Mouse (Mus musculus): ENCODE data around the gene Nr3c2.

The Nr3c2 gene

GRCm38 (mm10) chr8:76971761-76972404 is 72.6 kb downstream of the Nr3c2 start:
- no peak for DNase-seq (ENCODE audit: low spot score)

- peak; percentile 61 for DNase-seq (ENCODE audit: low spot score)
Measured at GRCm38 (mm10) chr8:76972947-76973552, 73.8 kb downstream of the Nr3c2 start.

- DNase-seq (ENCODE audit: low spot score): no peak
Measured at GRCm38 (mm10) chr8:76977907-76978306, 78.7 kb downstream of the Nr3c2 start.

GRCm38 (mm10) chr8:76984082-76984481 is 84.8 kb downstream of the Nr3c2 start:
- no peak for DNase-seq (ENCODE audit: low spot score)

- DNase-seq (ENCODE audit: low spot score): no peak
Measured at GRCm38 (mm10) chr8:76984851-76985250, 85.6 kb downstream of the Nr3c2 start.

GRCm38 (mm10) chr8:76987876-76988275 is 88.6 kb downstream of the Nr3c2 start:
- no peak for DNase-seq (ENCODE audit: low spot score)

GRCm38 (mm10) chr8:76998276-76998675 is 99.0 kb downstream of the Nr3c2 start:
- no peak for DNase-seq (ENCODE audit: low spot score)

- no peak for DNase-seq (ENCODE audit: low spot score)
Measured at GRCm38 (mm10) chr8:77009425-77009824, 110.2 kb downstream of the Nr3c2 start.

GRCm38 (mm10) chr8:77011985-77012384 is 112.7 kb downstream of the Nr3c2 start:
- no peak for DNase-seq (ENCODE audit: low spot score)

GRCm38 (mm10) chr8:77012641-77013040 is 113.4 kb downstream of the Nr3c2 start:
- DNase-seq (ENCODE audit: low spot score): no peak

GRCm38 (mm10) chr8:77016713-77017112 is 117.5 kb downstream of the Nr3c2 start:
- DNase-seq (ENCODE audit: low spot score): no peak

GRCm38 (mm10) chr8:77023837-77024710 is 124.8 kb downstream of the Nr3c2 start:
- DNase-seq (ENCODE audit: low spot score): no peak

- DNase-seq (ENCODE audit: low spot score): no peak
Measured at GRCm38 (mm10) chr8:77031213-77031612, 132.0 kb downstream of the Nr3c2 start.

GRCm38 (mm10) chr8:77033706-77034464 is 134.6 kb downstream of the Nr3c2 start:
- DNase-seq (ENCODE audit: low spot score): no peak

GRCm38 (mm10) chr8:77034465-77034829 is 135.2 kb downstream of the Nr3c2 start:
- DNase-seq (ENCODE audit: low spot score): no peak

- no peak for DNase-seq (ENCODE audit: low spot score)
Measured at GRCm38 (mm10) chr8:77041214-77041613, 142.0 kb downstream of the Nr3c2 start.

- DNase-seq (ENCODE audit: low spot score): peak; percentile 14
Measured at GRCm38 (mm10) chr8:77044849-77045248, 145.6 kb downstream of the Nr3c2 start.

GRCm38 (mm10) chr8:77045711-77046110 is 146.5 kb downstream of the Nr3c2 start:
- no peak for DNase-seq (ENCODE audit: low spot score)

GRCm38 (mm10) chr8:77046217-77046616 is 147.0 kb downstream of the Nr3c2 start:
- DNase-seq (ENCODE audit: low spot score): no peak

GRCm38 (mm10) chr8:77046731-77047130 is 147.5 kb downstream of the Nr3c2 start:
- DNase-seq (ENCODE audit: low spot score): no peak

- DNase-seq (ENCODE audit: low spot score): no peak
Measured at GRCm38 (mm10) chr8:77051399-77052275, 152.4 kb downstream of the Nr3c2 start.

Measured in ovary, postnatal 36 days (tissue).